Mouse (Mus musculus): Measurements from ENCODE around the gene Foxq1. TPM values are rescaled to one million over a fixed set of nuclear protein-coding genes. Genes with fewer than 3 reads are reported as not detected.

Foxq1 gene
- polyA plus RNA-seq, 1 experiment from 2014 or later, result 0.87 TPM

DNA sequence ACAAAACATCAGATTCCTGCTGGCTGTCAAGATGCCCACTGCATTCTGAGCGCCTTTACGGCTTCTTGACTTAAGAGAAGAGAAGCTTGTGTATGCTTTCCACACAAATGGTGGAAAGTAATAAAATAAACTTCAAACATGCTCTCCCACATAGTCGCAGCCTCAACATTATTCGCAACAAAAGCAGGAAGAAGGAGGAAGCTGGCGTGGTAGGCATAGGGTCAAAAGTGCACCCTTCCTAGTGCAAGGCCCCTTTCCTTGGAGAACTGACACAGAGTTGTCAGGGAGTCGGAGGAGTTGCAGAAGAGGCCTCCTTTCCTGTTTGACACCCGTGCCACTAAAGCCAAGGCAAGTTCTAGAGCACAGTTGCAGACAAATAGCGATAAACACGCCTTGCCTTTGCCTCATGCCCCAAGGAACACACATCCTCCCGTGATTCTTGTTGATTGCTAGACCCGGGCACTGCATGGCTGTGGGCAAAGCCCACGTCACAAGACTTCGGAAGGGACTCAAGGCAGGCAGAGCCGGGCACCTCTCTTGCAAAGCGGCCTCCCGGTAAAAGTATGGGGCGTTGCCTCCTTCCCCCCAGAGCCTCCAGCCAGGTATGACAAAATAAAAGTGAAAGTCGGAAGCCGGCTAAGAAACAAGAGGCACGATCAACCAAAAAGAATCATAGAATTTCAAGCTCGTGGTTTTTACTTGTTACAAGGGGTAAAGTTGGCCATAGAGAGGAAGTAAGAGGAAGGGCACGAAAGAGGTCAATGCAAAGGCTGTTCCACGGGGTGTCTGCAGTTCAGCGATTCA lies 1.2 kb downstream of the Foxq1 start:
- ATAC-seq (ENCODE audit: low FRiP score, low read depth), result no peak
- Histone ChIP-seq H3K4me1 (peaks cover 29% of the 10 kb centered on the region), H3K9me3 (no peaks in the 10 kb centered on the region), H3K9ac (peak overlapping the region; percentile 61; the same call in 1 of the 2 replicates), H3K4me3 (peak overlapping the region; percentile 63), H3K4me2 (replicated peaks) (peak overlapping the region; percentile 99), H3K27ac (no peak overlapping the region), H3K27me3 (peaks cover 91% of the 10 kb centered on the region), H3K36me3 (no peaks in the 10 kb centered on the region)
- 4% methylated on average over 24 of the region's 24 CpGs for WGBS

DNA sequence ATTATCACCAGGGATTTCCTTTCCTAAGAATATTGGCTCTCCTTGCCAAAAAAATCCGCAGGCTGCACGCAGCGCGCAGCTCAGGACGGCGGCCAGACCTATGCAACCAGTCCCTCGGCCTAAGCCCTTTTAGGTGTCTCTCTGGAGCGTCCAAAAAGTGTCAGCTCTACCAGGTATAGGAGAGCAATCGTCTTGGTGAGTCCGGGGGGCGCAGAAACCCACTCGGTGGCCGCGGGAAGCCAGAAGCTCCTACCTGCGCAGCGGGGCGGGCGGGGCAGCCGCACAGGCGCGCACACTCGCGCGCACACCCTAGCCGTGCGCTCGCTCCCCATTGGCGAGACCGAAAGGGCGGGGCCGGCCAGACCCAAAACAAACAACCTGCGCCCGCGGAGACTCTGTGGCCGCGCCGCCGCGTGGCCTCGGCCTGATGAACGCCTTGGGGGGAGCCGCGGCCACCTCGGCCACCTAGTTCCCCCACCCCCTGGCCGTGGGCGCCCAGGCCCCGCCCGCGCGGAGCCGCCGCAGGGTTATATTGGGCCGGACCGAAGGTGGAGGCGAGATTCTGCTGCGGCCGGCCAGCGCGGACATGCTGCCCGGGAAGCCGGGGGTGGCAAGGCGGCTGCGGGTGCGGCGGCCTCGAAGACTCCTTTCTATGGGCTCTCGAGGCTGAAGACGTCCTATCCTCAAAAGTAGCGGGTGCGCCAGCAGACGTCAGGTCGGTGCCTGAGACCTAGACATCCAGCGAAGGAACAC lies 2.0 kb downstream of the Foxq1 start:
- H3K4me1 ChIP-seq, result peaks cover 29% of the 10 kb centered on the region
- H3K4me3 ChIP-seq, result peak overlapping the region; percentile 63
- WGBS, result under 1% methylated on average over 73 of the region's 73 CpGs
- H3K9ac ChIP-seq, result peak overlapping the region; percentile 61; the same call in 1 of the 2 replicates
- H3K4me2 ChIP-seq (replicated peaks), result peak overlapping the region; percentile 99
- no peak overlapping the region for H3K27ac ChIP-seq
- H3K36me3 ChIP-seq, result no peaks in the 10 kb centered on the region
- peaks cover 99% of the 10 kb centered on the region for H3K27me3 ChIP-seq
- no peak for ATAC-seq (ENCODE audit: low FRiP score, low read depth)
- no peaks in the 10 kb centered on the region for H3K9me3 ChIP-seq

DNA sequence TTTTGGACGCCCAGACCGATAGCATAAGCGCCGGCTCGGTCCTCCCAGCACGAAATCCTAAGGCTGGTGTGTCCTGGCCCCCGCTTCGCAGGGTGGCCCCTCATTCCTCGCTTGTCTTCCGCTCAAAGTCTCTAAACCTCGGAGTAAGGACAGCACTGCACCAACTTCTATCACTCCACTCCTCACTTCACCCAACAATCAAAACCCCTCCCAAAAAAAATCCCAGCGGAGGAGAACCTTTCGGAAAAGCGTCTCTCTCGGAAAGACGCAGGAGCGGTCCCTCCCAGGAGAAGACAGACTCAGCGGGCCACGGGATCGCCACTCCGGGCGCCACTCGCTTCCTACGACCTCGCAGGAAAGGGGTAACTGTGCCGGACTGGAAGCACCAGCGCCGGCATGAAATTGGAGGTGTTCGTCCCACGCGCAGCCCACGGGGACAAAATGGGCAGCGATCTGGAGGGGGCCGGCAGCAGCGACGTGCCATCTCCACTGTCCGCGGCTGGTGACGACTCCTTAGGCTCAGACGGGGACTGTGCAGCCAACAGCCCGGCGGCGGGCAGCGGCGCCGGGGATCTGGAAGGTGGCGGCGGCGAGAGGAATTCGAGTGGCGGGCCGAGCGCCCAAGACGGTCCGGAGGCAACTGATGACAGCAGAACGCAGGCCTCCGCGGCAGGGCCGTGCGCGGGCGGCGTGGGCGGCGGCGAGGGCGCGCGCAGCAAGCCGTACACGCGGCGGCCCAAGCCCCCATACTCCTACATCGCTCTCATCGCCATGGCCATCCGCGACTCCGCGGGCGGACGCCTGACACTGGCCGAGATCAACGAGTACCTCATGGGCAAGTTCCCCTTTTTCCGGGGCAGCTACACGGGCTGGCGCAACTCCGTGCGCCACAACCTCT lies 2.8 kb downstream of the Foxq1 start, which contains the start of gene A530084C06Rik:
Gene A530084C06Rik (minus strand): TSS at position 813 of the 898 bp plus-strand sequence.
- H3K36me3 ChIP-seq, result no peaks in the 10 kb centered on the region
- peak within 1 kb of the TSS; percentile 63 for H3K4me3 ChIP-seq
- WGBS, result under 1% methylated on average over 82 of the region's 88 CpGs
- peaks cover 97% of the 10 kb centered on the region for H3K27me3 ChIP-seq
- no peaks in the 10 kb centered on the region for H3K9me3 ChIP-seq
- H3K4me1 ChIP-seq, result peaks cover 29% of the 10 kb centered on the region
- ATAC-seq (ENCODE audit: low FRiP score, low read depth), result peak; percentile 33
- H3K4me2 ChIP-seq (replicated peaks), result peak within 1 kb of the TSS; percentile 99
- no peak within 1 kb of the TSS for H3K27ac ChIP-seq
- H3K9ac ChIP-seq, result peak within 1 kb of the TSS; percentile 61

DNA sequence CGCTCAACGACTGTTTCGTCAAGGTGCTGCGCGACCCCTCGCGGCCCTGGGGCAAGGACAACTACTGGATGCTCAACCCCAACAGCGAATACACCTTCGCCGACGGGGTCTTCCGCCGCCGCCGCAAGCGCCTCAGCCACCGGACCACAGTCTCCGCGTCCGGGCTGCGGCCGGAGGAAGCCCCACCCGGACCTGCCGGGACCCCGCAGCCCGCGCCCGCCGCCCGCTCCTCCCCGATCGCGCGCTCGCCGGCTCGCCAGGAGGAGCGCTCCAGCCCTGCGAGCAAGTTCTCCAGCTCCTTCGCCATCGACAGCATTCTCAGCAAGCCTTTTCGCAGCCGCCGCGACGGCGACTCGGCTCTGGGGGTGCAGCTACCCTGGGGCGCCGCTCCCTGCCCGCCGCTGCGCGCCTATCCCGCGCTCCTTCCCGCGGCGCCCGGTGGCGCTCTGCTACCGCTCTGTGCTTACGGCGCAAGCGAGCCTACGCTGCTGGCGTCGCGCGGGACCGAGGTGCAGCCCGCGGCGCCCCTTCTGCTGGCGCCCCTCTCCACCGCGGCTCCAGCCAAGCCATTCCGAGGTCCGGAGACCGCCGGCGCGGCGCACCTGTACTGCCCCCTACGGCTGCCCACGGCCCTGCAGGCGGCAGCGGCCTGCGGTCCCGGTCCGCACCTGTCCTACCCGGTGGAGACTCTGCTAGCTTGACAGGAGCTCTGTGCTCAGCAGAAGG lies 3.6 kb downstream of the Foxq1 start:
- Histone ChIP-seq H3K27me3 (peaks cover 94% of the 10 kb centered on the region), H3K27ac (no peak overlapping the region), H3K4me2 (replicated peaks) (peak overlapping the region; percentile 99), H3K36me3 (no peaks in the 10 kb centered on the region), H3K4me3 (peak overlapping the region; percentile 63), H3K9ac (peak overlapping the region; percentile 61), H3K9me3 (no peaks in the 10 kb centered on the region), H3K4me1 (peaks cover 29% of the 10 kb centered on the region)
- under 1% methylated on average over 92 of the region's 92 CpGs for WGBS
- ATAC-seq (ENCODE audit: low FRiP score, low read depth), result peak; percentile 68; the same call in 1 of the 2 replicates

DNA sequence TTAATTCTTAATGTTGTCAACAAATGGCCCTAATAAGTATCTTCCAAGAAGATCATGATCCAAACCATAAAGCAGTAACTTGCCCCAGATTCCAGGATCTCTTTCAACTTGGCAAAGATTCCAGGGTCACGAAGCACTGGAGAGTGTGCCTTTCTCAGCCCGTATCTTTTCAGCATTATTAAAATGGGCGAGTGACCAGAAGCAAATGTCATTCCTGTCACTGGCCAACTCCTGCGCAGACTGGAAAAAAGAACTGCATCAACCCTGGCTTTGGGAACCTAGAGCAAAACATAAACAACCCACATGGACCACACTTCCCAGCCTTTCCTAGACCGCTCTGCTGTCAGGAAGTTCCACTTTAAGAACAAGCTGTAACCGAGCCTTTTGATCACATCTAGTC lies 8.5 kb downstream of the Foxq1 start:
- Histone ChIP-seq H3K9me3 (no peaks in the 10 kb centered on the region), H3K27me3 (peaks cover 91% of the 10 kb centered on the region), H3K4me2 (replicated peaks) (no peak overlapping the region), H3K27ac (no peak overlapping the region), H3K9ac (no peak overlapping the region), H3K36me3 (no peaks in the 10 kb centered on the region), H3K4me1 (peaks cover 11% of the 10 kb centered on the region), H3K4me3 (no peak overlapping the region)
- ATAC-seq (ENCODE audit: low FRiP score, low read depth), result no peak
- 38% methylated on average over 6 of the region's 6 CpGs for WGBS

DNA sequence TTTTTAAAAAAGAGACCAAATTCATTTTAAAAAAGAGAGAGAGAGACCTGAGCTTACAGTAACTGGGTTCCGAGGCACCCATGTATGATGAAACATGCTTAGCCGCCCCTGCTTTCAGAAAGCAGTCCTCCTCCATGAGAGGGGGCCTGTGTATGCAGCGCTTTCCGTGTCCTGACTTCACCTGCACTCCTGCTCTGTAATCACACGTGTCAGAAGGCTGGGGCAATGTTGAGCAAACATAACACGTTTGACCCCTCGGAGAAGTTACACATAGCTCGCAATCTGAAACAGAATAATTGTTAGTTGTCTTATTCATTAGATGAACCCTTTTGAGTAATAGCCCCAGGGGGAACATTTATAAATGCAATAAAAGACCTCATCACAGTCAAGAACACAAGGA lies 11.2 kb downstream of the Foxq1 start:
- no peak for ATAC-seq (ENCODE audit: low FRiP score, low read depth)
- peaks cover 5% of the 10 kb centered on the region; the same call in 1 of the 2 replicates for H3K4me1 ChIP-seq
- peaks cover 80% of the 10 kb centered on the region for H3K27me3 ChIP-seq
- H3K9ac ChIP-seq, result no peak overlapping the region
- no peaks in the 10 kb centered on the region for H3K9me3 ChIP-seq
- no peak overlapping the region for H3K27ac ChIP-seq
- no peaks in the 10 kb centered on the region for H3K36me3 ChIP-seq
- WGBS, result 61% methylated on average over 8 of the region's 8 CpGs
- H3K4me3 ChIP-seq, result no peak overlapping the region
- H3K4me2 ChIP-seq (replicated peaks), result no peak overlapping the region

DNA sequence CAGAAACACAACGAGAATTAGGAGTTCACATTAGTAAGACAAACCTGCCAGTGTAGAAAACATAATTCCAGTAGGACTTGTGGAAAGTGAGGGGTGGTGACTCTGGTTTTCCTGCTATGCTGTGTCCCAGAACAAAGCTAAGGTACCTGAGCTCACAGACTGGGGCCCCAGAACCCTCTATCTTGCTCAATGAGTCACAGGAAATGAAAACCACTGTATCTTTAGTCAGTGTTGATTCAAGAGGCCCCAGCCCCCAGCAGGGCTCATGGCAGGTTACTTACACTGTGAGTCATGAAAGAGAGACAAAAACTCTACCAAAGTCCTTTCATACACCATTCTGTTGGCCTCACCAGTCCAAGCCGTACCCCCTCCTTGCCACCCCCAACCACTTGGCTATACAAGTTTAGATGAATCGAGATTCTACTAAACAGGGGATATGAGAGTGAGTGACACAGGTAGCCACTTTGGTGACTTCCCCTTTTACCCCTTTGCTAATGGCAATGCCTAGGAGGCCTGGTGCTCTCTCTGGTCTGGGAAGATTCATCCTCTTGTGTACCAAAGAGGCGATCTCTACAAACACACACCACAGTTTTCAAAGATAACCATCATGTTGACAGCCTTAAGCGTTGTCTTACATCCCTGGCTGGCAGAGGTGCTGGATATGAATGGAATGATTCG lies 11.8 kb downstream of the Foxq1 start:
- H3K9me3 ChIP-seq, result no peaks in the 10 kb centered on the region
- peaks cover 76% of the 10 kb centered on the region for H3K27me3 ChIP-seq
- H3K4me1 ChIP-seq, result peaks cover 5% of the 10 kb centered on the region; the same call in 1 of the 2 replicates
- no peak overlapping the region for H3K4me3 ChIP-seq
- no peaks in the 10 kb centered on the region for H3K36me3 ChIP-seq
- 82% methylated on average over 6 of the region's 6 CpGs for WGBS
- ATAC-seq (ENCODE audit: low FRiP score, low read depth), result no peak
- H3K9ac ChIP-seq, result no peak overlapping the region
- H3K4me2 ChIP-seq (replicated peaks), result no peak overlapping the region
- H3K27ac ChIP-seq, result no peak overlapping the region

DNA sequence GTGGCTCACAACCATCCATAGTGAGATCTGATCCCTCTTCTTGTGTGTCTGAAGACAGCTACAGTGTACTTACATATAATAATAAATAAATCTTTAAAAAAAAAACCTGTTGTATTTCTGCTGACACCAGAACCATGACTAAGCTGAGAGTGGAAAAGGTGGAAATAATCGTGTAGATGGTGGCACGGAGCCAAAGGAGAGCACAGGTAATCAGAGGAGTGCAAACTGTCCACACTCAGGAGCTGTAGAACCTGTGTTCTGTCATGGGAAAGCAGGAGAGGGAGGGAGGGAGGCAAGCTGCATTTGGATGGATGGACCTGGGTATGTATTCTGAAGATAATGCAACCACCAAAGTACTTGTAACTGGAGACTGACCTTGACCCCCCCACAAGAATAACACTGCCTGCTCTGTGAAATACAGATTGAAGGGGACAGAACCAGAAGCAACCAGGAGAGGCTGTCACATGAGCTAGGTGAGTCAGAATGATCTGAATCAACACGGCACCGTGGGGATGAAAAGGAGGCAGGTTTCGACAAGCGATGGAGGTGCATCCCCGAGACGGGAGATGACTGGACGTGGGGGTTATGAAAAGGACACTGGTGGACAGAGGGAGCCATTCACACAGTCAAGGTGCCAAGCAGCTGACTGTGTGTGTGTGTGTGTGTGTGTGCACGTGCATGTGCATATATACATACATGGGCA lies 17.0 kb downstream of the Foxq1 start:
- Histone ChIP-seq H3K27ac (no peak overlapping the region), H3K9ac (no peak overlapping the region), H3K9me3 (no peaks in the 10 kb centered on the region), H3K4me1 (peaks cover 11% of the 10 kb centered on the region), H3K36me3 (no peaks in the 10 kb centered on the region), H3K4me2 (replicated peaks) (no peak overlapping the region), H3K4me3 (no peak overlapping the region), H3K27me3 (peaks cover 58% of the 10 kb centered on the region)
- no peak for ATAC-seq (ENCODE audit: low FRiP score, low read depth)
- 82% methylated on average over 10 of the region's 10 CpGs for WGBS

DNA sequence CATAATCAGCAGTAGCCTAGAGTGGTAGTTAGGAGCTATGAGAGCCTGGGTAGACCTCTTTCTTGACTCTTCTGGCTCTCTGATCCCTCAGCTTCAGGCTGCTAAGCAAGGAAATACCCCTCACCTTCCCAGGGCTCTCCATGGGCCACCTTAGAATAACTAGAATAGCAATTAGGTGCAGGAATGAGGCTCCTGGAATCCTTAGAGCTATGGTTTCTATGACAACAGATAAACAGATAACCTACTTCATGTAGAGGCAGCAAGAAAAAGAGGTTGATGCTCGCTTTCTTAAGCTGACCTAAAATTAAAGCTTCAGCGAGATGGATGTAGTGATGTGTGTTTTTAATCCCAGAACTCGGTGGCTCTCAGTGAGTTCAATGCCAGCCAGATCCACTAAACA lies 18.7 kb downstream of the Foxq1 start:
- 68% methylated on average over 3 of the region's 3 CpGs for WGBS
- H3K4me3 ChIP-seq, result no peak overlapping the region

DNA sequence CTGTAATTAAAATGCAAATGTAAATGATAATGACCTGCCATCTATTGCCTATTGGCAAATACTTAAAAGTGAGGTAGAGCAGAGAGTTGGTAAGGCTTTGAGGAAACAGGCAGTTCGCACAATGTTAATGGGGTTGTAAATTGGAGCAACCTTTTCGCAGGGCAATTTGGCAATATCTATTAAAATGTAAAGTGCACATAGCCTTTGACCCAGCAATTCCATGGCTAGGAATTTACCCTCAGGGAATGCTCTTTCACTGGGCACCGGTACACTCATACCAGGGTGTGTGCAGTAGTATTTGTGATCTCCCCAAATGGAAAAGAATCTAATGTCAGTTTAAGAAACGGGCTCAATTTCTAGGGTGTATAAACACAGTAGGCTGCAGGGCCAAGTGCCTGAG lies 20.8 kb downstream of the Foxq1 start:
- Histone ChIP-seq H3K27me3 (peaks cover 44% of the 10 kb centered on the region), H3K36me3 (no peaks in the 10 kb centered on the region), H3K27ac (no peak overlapping the region), H3K4me3 (no peak overlapping the region), H3K4me1 (peaks cover 23% of the 10 kb centered on the region), H3K9me3 (no peaks in the 10 kb centered on the region), H3K4me2 (replicated peaks) (no peak overlapping the region), H3K9ac (no peak overlapping the region)
- 17% methylated on average over 4 of the region's 4 CpGs for WGBS
- no peak for ATAC-seq (ENCODE audit: low FRiP score, low read depth)

More for the DNA sequence above, 18.7 kb downstream of the Foxq1 start:
- peaks cover 23% of the 10 kb centered on the region for H3K4me1 ChIP-seq
- no peak for ATAC-seq (ENCODE audit: low FRiP score, low read depth)
- no peaks in the 10 kb centered on the region for H3K9me3 ChIP-seq
- H3K27me3 ChIP-seq, result peaks cover 48% of the 10 kb centered on the region
- H3K9ac ChIP-seq, result no peak overlapping the region
- no peak overlapping the region for H3K4me2 ChIP-seq (replicated peaks)
- H3K36me3 ChIP-seq, result no peaks in the 10 kb centered on the region
- H3K27ac ChIP-seq, result no peak overlapping the region
